In genomic region chr1:153908208-153908607, GRCm38 (mm10) we compare ENCODE assay signal across 29 mouse cellular contexts. TPM values are rescaled to one million over a fixed set of nuclear protein-coding genes. Genes with fewer than 3 reads are reported as not detected.
"Had no signal": no experiment of that assay in that cellular context is flagged by ENCODE, and none has a peak within 500 bp of the region (broad histone marks: within the 10 kb centered on the region; RNA-seq: fewer than 3 reads in every experiment).

No protein-coding gene starts in this region.

- H3K4me1 ChIP-seq: intestine, embryonic 15.5 days had no signal

- H3K27me3 ChIP-seq: intestine, embryonic 15.5 days; kidney, embryonic 15.5 days; lung, embryonic 15.5 days; megakaryocyte, embryonic 14.5 days; neural tube, embryonic 13.5 days had no signal

- H3K4me3 ChIP-seq: intestine, embryonic 15.5 days; kidney, embryonic 15.5 days; lung, embryonic 15.5 days; megakaryocyte, embryonic 14.5 days; neural tube, embryonic 13.5 days had no signal

- H3K9ac ChIP-seq: intestine, embryonic 15.5 days; kidney, embryonic 15.5 days; liver, embryonic 14.5 days; lung, embryonic 15.5 days; neural tube, embryonic 13.5 days had no signal

- H3K27ac ChIP-seq: intestine, embryonic 15.5 days; kidney, embryonic 15.5 days; liver, embryonic 14.5 days; lung, embryonic 15.5 days; neural tube, embryonic 13.5 days had no signal

- H3K4me2 ChIP-seq: intestine, embryonic 15.5 days; kidney, embryonic 15.5 days; liver, embryonic 11.5 days; lung, embryonic 15.5 days; neural tube, embryonic 13.5 days had no signal

- DNase-seq: kidney, adult 11 months; kidney, adult 8-10 months; kidney, postnatal 10 days; kidney, postnatal 36 days; layer of hippocampus, adult 9-11 months; lung, adult 18-20 months; lung, postnatal 10 days; lung, postnatal 36 days; thymus, adult 18-20 months; thymus, postnatal 36 days had no signal

- ATAC-seq: intestine, embryonic 15.5 days had no signal

- H3K9me3 ChIP-seq: intestine, embryonic 15.5 days; kidney, embryonic 15.5 days; lung, embryonic 15.5 days; megakaryocyte, embryonic 14.5 days; neural tube, embryonic 13.5 days had no signal

RNA-seq across cellular contexts. Expression of gene Teddm1a, which starts 16.7 kb away (rescaled TPM):
- total RNA-seq: layer of hippocampus, adult 18-20 months; layer of hippocampus, postnatal 25 days; left cerebral cortex, adult 18-20 months; left cerebral cortex, postnatal 36 days; neutrophil, adult 5-6 weeks had no signal
- polyA plus RNA-seq: intestine, embryonic 15.5 days; kidney, embryonic 15.5 days; limb, embryonic 11.5 days; limb, embryonic 14.5 days; liver, embryonic 11.5 days; liver, embryonic 14.5 days; lung, embryonic 15.5 days; neural tube, embryonic 13.5 days; small intestine, adult 2 months; spleen, adult 2 months; stomach, embryonic 16.5 days; testis, adult 2 months; urinary bladder, adult 2 months had no signal

RNA-seq across cellular contexts. Expression of gene Teddm1b, which starts 34.1 kb away (rescaled TPM):
- total RNA-seq: layer of hippocampus, adult 18-20 months; layer of hippocampus, postnatal 25 days; left cerebral cortex, adult 18-20 months; left cerebral cortex, postnatal 36 days; neutrophil, adult 5-6 weeks had no signal
- polyA plus RNA-seq: small intestine, adult 2 months; spleen, adult 2 months; testis, adult 2 months; urinary bladder, adult 2 months had no signal
